Mouse (Mus musculus): Measurements from ENCODE around the gene Tusc2.
A peak's percentile ranks its signal among the peaks of the same experiment; 100 is the strongest.

Tusc2 gene

GRCm38 (mm10) chr9:107563029-107563581, at the start of gene Tusc2:
TSS of gene Tusc2 (plus strand) at chr9:107563255.
- peak; percentile 90 for DNase-seq (ENCODE audit: low spot score)

GRCm38 (mm10) chr9:107514303-107514955, 48.6 kb upstream of the Tusc2 start:
- DNase-seq (ENCODE audit: low spot score) = peak; percentile 74

- no peak for DNase-seq (ENCODE audit: low spot score)
Measured at GRCm38 (mm10) chr9:107520331-107520730, 42.7 kb upstream of the Tusc2 start.

GRCm38 (mm10) chr9:107521190-107521589, 41.9 kb upstream of the Tusc2 start:
- DNase-seq (ENCODE audit: low spot score) = no peak

GRCm38 (mm10) chr9:107521711-107522399, 41.2 kb upstream of the Tusc2 start:
- DNase-seq (ENCODE audit: low spot score) = no peak

- no peak for DNase-seq (ENCODE audit: low spot score)
Measured at GRCm38 (mm10) chr9:107522400-107522711, 40.7 kb upstream of the Tusc2 start.

GRCm38 (mm10) chr9:107526198-107527026, 36.6 kb upstream of the Tusc2 start:
- DNase-seq (ENCODE audit: low spot score) = peak; percentile 71

- peak; percentile 88 for DNase-seq (ENCODE audit: low spot score)
Measured at GRCm38 (mm10) chr9:107533791-107534407, 29.2 kb upstream of the Tusc2 start, which contains the start of gene Tmem115. TSS of gene Tmem115 (plus strand) at chr9:107533945.

- peak; percentile 48 for DNase-seq (ENCODE audit: low spot score)
Measured at GRCm38 (mm10) chr9:107534408-107535202, 28.4 kb upstream of the Tusc2 start.

- no peak for DNase-seq (ENCODE audit: low spot score)
Measured at GRCm38 (mm10) chr9:107538231-107538630, 24.8 kb upstream of the Tusc2 start.

- DNase-seq (ENCODE audit: low spot score) = no peak
Measured at GRCm38 (mm10) chr9:107538711-107539110, 24.3 kb upstream of the Tusc2 start.

- DNase-seq (ENCODE audit: low spot score) = no peak
Measured at GRCm38 (mm10) chr9:107539940-107540339, 23.1 kb upstream of the Tusc2 start.

- no peak for DNase-seq (ENCODE audit: low spot score)
Measured at GRCm38 (mm10) chr9:107540420-107540819, 22.6 kb upstream of the Tusc2 start.

- no peak for DNase-seq (ENCODE audit: low spot score)
Measured at GRCm38 (mm10) chr9:107541005-107541404, 22.1 kb upstream of the Tusc2 start.

- DNase-seq (ENCODE audit: low spot score) = peak; percentile 79
Measured at GRCm38 (mm10) chr9:107541474-107542351, 21.3 kb upstream of the Tusc2 start, which contains the start of the genes Cyb561d2 and Nprl2. TSS of gene Cyb561d2 (minus strand) at chr9:107542193. TSS of gene Nprl2 (plus strand) at chr9:107542226.

GRCm38 (mm10) chr9:107542352-107542686, 20.7 kb upstream of the Tusc2 start:
- DNase-seq (ENCODE audit: low spot score) = no peak

- no peak for DNase-seq (ENCODE audit: low spot score)
Measured at GRCm38 (mm10) chr9:107542721-107543120, 20.3 kb upstream of the Tusc2 start.

- DNase-seq (ENCODE audit: low spot score) = no peak
Measured at GRCm38 (mm10) chr9:107543299-107543698, 19.8 kb upstream of the Tusc2 start.

- no peak for DNase-seq (ENCODE audit: low spot score)
Measured at GRCm38 (mm10) chr9:107544196-107544700, 18.8 kb upstream of the Tusc2 start.

GRCm38 (mm10) chr9:107544729-107545128, 18.3 kb upstream of the Tusc2 start:
- no peak for DNase-seq (ENCODE audit: low spot score)
